Mouse (Mus musculus) olfactory bulb, adult 2 months (tissue): Measurements from ENCODE around the gene Tent5a.

Experiments
- CTCF ChIP-seq: fragments of 200-500 bp; IDR thresholded peaks from 2 replicates; pipeline ENCODE4 v1.5.1; 2012; ENCODE audit warnings: low read depth, mild to moderate bottlenecking, low read length, moderate library complexity; ENCODE audit not compliant: insufficient read depth
- POLR2A ChIP-seq: fragments of 200-500 bp; IDR thresholded peaks from 2 replicates; pipeline ENCODE4 v1.6.1; 2012; ENCODE audit warnings: mild to moderate bottlenecking, low read depth, low read length, moderate library complexity; ENCODE audit not compliant: insufficient read depth

GRCm38 (mm10) chr9:85355559-85355958, 28.4 kb upstream of the Tent5a start:
- no peak for TF ChIP-seq CTCF
- no peak for TF ChIP-seq POLR2A
